Mouse (Mus musculus) small intestine, adult 2 months (tissue): ENCODE results near the gene Nkd1.

Source experiments
- CTCF ChIP-seq: fragments of 200-500 bp; IDR thresholded peaks from 2 replicates; pipeline ENCODE4 v1.5.1; 2012; ENCODE audit warnings: low read depth, mild to moderate bottlenecking, control low read depth, inconsistent platforms, low read length, moderate library complexity, mixed read lengths; ENCODE audit not compliant: insufficient replicate concordance, insufficient read length; ENCODE audit errors: extremely low read depth
- POLR2A ChIP-seq: fragments of 200-500 bp; IDR thresholded peaks from 2 replicates; pipeline ENCODE4 v1.6.1; 2012; ENCODE audit warnings: low read depth, mild to moderate bottlenecking, control low read depth, inconsistent platforms, low read length, moderate library complexity

DNA sequence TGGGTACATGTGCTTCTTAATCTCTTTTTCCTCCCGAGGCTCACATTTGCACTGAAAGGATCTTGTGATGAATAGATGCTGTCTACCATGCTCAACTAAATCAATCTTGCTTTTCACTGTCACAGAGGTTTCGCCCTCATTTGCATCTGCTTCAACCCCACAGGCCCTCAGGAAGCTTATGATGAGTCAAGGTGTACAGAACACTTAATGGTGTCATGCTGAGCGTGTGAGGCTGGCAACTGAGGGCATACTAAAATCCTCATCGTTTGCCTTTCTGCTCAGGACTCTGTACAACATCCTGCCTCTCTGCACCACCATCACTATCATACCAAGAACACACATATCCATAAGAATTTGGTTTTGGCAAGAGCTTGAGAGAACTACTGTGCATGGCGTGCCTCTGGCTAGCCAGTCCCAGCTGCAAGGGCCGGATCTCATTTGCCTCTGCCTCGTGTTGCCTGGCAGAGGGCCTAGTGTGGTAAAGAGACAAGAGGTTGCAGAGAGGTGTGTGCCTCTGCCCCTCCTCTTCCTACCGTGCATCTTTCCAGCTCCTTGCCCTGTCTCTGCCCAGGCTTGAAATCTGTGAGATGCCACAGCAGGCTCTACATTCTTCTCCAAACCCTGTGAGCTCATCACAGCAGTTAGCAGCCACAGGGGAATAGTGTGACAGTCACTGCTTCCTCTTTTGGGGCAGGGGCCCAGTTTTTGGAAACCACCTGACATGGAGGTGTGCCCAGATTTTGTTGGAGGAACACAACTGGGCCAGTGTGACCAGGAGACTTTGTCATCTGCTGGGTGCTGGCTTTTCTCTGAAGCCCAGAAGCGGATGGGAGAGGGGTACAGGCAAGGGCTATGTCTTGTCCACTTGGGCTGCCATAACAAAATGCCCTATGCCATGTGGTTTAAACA, 116.2 kb downstream of the Nkd1 start:
- TF ChIP-seq CTCF (no peak), POLR2A (no peak)
